Mouse (Mus musculus) macrophage (primary cell): Measurements from ENCODE around the gene Kcnh1. TPM values are rescaled to one million over a fixed set of nuclear protein-coding genes. Genes with fewer than 3 reads are reported as not detected.

Experiments used
- H3K27ac ChIP-seq: fragments of 350-480 bp; formaldehyde crosslinking; 2 replicates; pipeline ENCODE4 v1.9.0; 2021
- H3K36me3 ChIP-seq: fragments of 350-480 bp; formaldehyde crosslinking; 2 replicates; pipeline ENCODE4 v1.9.0; 2021; ENCODE audit errors: inconsistent target
- H3K4me3 ChIP-seq: fragments of 350-480 bp; formaldehyde crosslinking; 2 replicates; pipeline ENCODE4 v1.9.0; 2021; ENCODE audit errors: inconsistent target
- H3K79me2 ChIP-seq: fragments of 350-480 bp; formaldehyde crosslinking; 2 replicates; pipeline ENCODE4 v1.9.0; 2021; ENCODE audit errors: inconsistent target
- WGBS: methylation state at CpG from one replicate; pipeline ENCODE4 v1.1.7; 2026; ENCODE audit warnings: inconsistent platforms; ENCODE audit not compliant: missing documents; 5-methylcytosine and 5-hydroxymethylcytosine counted together
- polyA plus RNA-seq: library from polyadenylated mRNA; stranded (reverse); fragments of 250-400 nt; gene quantifications from 3 replicates; pipeline ENCODE4 v1.2.4, GENCODE M21; 2018; ENCODE audit warnings: inconsistent platforms

Gene Kcnh1
- polyA plus RNA-seq, 1 experiment from 2014 or later: not detected

GRCm38 (mm10) chr1:192315392-192316070 is 125.0 kb downstream of the Kcnh1 start:
- no peaks in the 10 kb centered on the region for H3K79me2 ChIP-seq
- 73% methylated on average over 1 of the region's 1 CpGs for WGBS
- H3K36me3 ChIP-seq: no peaks in the 10 kb centered on the region

GRCm38 (mm10) chr1:192324223-192324622 is 133.6 kb downstream of the Kcnh1 start:
- WGBS: 70% methylated on average over 3 of the region's 3 CpGs
- no peaks in the 10 kb centered on the region for H3K79me2 ChIP-seq
- H3K27ac ChIP-seq: no peak overlapping the region
- H3K4me3 ChIP-seq: no peak overlapping the region
- no peaks in the 10 kb centered on the region for H3K36me3 ChIP-seq

More at GRCm38 (mm10) chr1:192315392-192316070, 125.0 kb downstream of the Kcnh1 start:
- H3K27ac ChIP-seq: no peak overlapping the region
- no peak overlapping the region for H3K4me3 ChIP-seq

- Histone ChIP-seq H3K36me3 (no peaks in the 10 kb centered on the region), H3K27ac (no peak overlapping the region), H3K79me2 (no peaks in the 10 kb centered on the region), H3K4me3 (no peak overlapping the region)
- WGBS: 96% methylated on average over 8 of the region's 8 CpGs
Measured at GRCm38 (mm10) chr1:192327052-192327451, 136.5 kb downstream of the Kcnh1 start.

- WGBS: 80% methylated on average over 4 of the region's 6 CpGs
- H3K36me3 ChIP-seq: no peaks in the 10 kb centered on the region
- no peak overlapping the region for H3K4me3 ChIP-seq
- no peaks in the 10 kb centered on the region for H3K79me2 ChIP-seq
- H3K27ac ChIP-seq: no peak overlapping the region
Measured at GRCm38 (mm10) chr1:192331207-192331606, 140.6 kb downstream of the Kcnh1 start.

- no peaks in the 10 kb centered on the region for H3K36me3 ChIP-seq
- WGBS: 94% methylated on average over 5 of the region's 5 CpGs
- H3K27ac ChIP-seq: no peak overlapping the region
- H3K79me2 ChIP-seq: no peaks in the 10 kb centered on the region
- no peak overlapping the region for H3K4me3 ChIP-seq
Measured at GRCm38 (mm10) chr1:192336029-192336428, 145.5 kb downstream of the Kcnh1 start.

GRCm38 (mm10) chr1:192339361-192340077 is 148.9 kb downstream of the Kcnh1 start:
- Histone ChIP-seq H3K79me2 (no peaks in the 10 kb centered on the region), H3K36me3 (no peaks in the 10 kb centered on the region), H3K27ac (no peak overlapping the region), H3K4me3 (no peak overlapping the region)
- 81% methylated on average over 9 of the region's 9 CpGs for WGBS

GRCm38 (mm10) chr1:192341774-192342173 is 151.2 kb downstream of the Kcnh1 start:
- no peaks in the 10 kb centered on the region for H3K36me3 ChIP-seq
- H3K27ac ChIP-seq: no peak overlapping the region
- WGBS: 92% methylated on average over 4 of the region's 4 CpGs
- H3K4me3 ChIP-seq: no peak overlapping the region
- no peaks in the 10 kb centered on the region for H3K79me2 ChIP-seq

- 88% methylated on average over 4 of the region's 4 CpGs for WGBS
- Histone ChIP-seq H3K27ac (no peak overlapping the region), H3K79me2 (no peaks in the 10 kb centered on the region), H3K36me3 (no peaks in the 10 kb centered on the region), H3K4me3 (no peak overlapping the region)
Measured at GRCm38 (mm10) chr1:192343996-192344395, 153.4 kb downstream of the Kcnh1 start.

GRCm38 (mm10) chr1:192347327-192347726 is 156.8 kb downstream of the Kcnh1 start:
- Histone ChIP-seq H3K27ac (no peak overlapping the region), H3K79me2 (no peaks in the 10 kb centered on the region), H3K4me3 (no peak overlapping the region), H3K36me3 (no peaks in the 10 kb centered on the region)
- WGBS: 85% methylated on average over 5 of the region's 5 CpGs

- no peak overlapping the region for H3K4me3 ChIP-seq
- WGBS: 97% methylated on average over 3 of the region's 3 CpGs
- H3K79me2 ChIP-seq: no peaks in the 10 kb centered on the region
- no peak overlapping the region for H3K27ac ChIP-seq
- H3K36me3 ChIP-seq: no peaks in the 10 kb centered on the region
Measured at GRCm38 (mm10) chr1:192356231-192356630, 165.7 kb downstream of the Kcnh1 start.

GRCm38 (mm10) chr1:192359212-192359611 is 168.6 kb downstream of the Kcnh1 start:
- Histone ChIP-seq H3K4me3 (no peak overlapping the region), H3K27ac (no peak overlapping the region), H3K36me3 (no peaks in the 10 kb centered on the region), H3K79me2 (no peaks in the 10 kb centered on the region)
- WGBS: 73% methylated on average over 2 of the region's 2 CpGs

GRCm38 (mm10) chr1:192368336-192368735 is 177.8 kb downstream of the Kcnh1 start:
- H3K27ac ChIP-seq: no peak overlapping the region
- H3K36me3 ChIP-seq: no peaks in the 10 kb centered on the region
- H3K79me2 ChIP-seq: no peaks in the 10 kb centered on the region
- 72% methylated on average over 5 of the region's 5 CpGs for WGBS
- H3K4me3 ChIP-seq: no peak overlapping the region

GRCm38 (mm10) chr1:192371943-192372614 is 181.5 kb downstream of the Kcnh1 start:
- WGBS: 91% methylated on average over 4 of the region's 4 CpGs
- no peak overlapping the region for H3K4me3 ChIP-seq
- H3K79me2 ChIP-seq: no peaks in the 10 kb centered on the region
- H3K36me3 ChIP-seq: no peaks in the 10 kb centered on the region
- H3K27ac ChIP-seq: no peak overlapping the region

GRCm38 (mm10) chr1:192378546-192379075 is 188.0 kb downstream of the Kcnh1 start:
- H3K4me3 ChIP-seq: no peak overlapping the region
- 81% methylated on average over 4 of the region's 4 CpGs for WGBS

GRCm38 (mm10) chr1:192380596-192381041 is 190.0 kb downstream of the Kcnh1 start:
- Histone ChIP-seq H3K27ac (no peak overlapping the region), H3K36me3 (no peaks in the 10 kb centered on the region), H3K79me2 (no peaks in the 10 kb centered on the region), H3K4me3 (no peak overlapping the region)
- 50% methylated on average over 5 of the region's 5 CpGs for WGBS

More at GRCm38 (mm10) chr1:192378546-192379075, 188.0 kb downstream of the Kcnh1 start:
- no peak overlapping the region for H3K27ac ChIP-seq
- no peaks in the 10 kb centered on the region for H3K36me3 ChIP-seq
- no peaks in the 10 kb centered on the region for H3K79me2 ChIP-seq
